Mouse (Mus musculus) testis, postnatal 14 days (tissue): ENCODE data around the gene Magee2.
"Not testable (repeated sequence)": the region's sequence is repeated elsewhere in the genome, so short reads cannot be mapped to it uniquely, and the experiment has no call there.

Experiments
- DNase-seq: peaks from one replicate; pipeline ENCODE4 v3.0.0; 2021; ENCODE audit warnings: low spot score

Magee2 gene

GRCm38 (mm10) chrX:104856751-104857341, at the start of gene Magee2:
Gene Magee2, minus strand, starts transcription at chrX:104857267.
- DNase-seq = peak; percentile 4

GRCm38 (mm10) chrX:104853610-104854009, 3.5 kb downstream of the Magee2 start:
- DNase-seq = no peak

GRCm38 (mm10) chrX:104817583-104817982, 39.5 kb downstream of the Magee2 start:
- not testable (repeated sequence) for DNase-seq

- DNase-seq = not testable (repeated sequence)
Observed at GRCm38 (mm10) chrX:104816987-104817386, 40.1 kb downstream of the Magee2 start.

GRCm38 (mm10) chrX:104813704-104814103, 43.4 kb downstream of the Magee2 start:
- DNase-seq = not testable (repeated sequence)
